Mouse (Mus musculus): ENCODE results near the gene Lgr4.

- no peak for TF ChIP-seq GATA1 (IDR thresholded peaks at IDR 0.05; ENCODE audit: low read length)
- TF ChIP-seq TAL1 (IDR thresholded peaks at IDR 0.05; ENCODE audit: low read length) = no peak
These were observed 37.6 kb downstream of the Lgr4 start for GRCm38 (mm10) chr2:109955060-109955459.
